Mouse (Mus musculus): ENCODE measurements at regions not wholly inside any gene's neighbourhood (a gene's known extent, or its start where the extent isn't known, plus 50 kb on each side); places are given as distances from the start of the nearest gene placed in this dataset.

DNA sequence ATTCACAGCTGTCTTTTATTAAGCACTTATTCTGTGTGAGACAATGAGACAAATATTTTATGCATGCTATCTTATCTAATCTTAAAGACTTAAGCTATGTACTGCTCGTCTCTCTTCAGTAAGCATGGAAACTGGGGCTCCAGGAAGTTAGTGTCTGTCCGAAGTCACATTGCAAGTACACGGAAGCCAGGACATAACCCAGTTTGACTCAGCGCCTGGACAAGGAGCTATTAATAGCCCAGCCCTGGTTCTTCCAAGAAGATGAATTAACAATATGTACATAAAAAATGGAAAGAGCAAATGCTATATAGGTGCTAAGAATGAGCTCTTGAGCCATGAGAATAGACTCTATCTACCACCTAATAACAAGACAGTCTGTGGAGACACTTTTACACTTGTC, 85.2 kb upstream of the Col24a1 start:
- no peak for DNase-seq (ENCODE audit: low read depth)

DNA sequence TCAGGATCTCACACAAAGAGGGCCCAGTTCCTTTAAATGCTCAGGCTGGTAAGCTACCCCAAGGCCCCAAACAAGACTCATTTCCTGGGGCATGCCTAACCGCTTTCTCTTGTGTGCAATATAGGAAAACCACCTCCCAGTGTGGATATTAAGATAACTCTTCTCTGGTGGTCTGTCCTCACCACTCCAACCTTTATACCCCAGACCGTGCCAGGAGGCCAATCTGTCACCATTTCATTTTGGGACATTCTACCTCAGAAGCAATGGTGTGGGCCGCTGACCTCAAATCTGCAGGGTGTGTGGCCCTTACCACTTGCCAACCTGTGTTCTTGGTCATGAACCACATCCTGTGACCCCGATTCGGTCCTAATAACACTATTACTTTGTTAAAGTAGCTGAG, 82.1 kb upstream of the Col24a1 start:
- DNase-seq (ENCODE audit: low read depth) = peak; percentile 50

DNA sequence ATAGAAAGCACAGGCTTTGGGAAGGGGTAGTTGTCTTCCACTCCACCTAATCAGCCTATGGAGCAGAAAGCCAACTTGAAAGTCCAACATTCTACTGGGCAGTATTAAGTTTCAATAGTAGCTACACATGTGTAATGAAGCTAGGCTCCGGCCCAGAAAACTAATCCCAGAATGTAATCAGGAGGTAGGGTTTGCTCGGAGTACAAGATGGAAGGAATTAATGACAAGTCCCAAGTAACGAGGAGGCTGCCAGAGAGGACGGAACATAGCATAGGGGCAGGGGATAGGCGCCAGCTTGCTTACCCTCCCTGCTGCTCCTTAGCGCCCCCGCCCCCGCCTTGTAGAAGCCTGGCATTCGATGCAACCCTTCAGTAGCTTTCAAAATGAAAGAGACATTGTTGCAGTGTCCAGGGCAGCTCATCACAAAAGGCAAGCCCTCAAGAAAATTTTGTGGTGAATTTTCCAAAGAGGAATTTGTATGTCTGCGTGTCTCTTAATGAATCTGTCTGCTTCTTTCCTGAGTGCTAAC, 75.2 kb upstream of the Col24a1 start:
- DNase-seq (ENCODE audit: low read depth) = no peak

DNA sequence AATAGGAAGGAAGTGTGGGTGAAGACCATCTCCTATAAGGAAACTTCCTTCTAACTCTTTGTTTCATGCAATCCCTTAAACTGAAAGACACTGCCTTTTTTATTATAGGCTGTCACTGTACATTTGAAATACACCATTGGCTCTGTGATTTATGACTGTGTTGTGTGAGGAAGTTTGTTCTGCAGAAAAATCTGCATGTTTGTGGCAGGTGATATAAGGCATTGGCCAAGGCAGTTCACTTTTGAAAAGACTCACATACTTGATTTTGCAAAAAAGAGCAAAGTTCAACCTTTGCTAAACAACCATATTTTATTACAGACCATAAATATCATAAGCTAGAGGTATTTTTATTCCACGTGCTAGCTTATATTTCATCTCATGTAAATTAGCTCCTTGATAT, 69.3 kb upstream of the Col24a1 start:
- DNase-seq (ENCODE audit: low read depth) = no peak

GRCm38 (mm10) chr3:145224040-145224439, 68.2 kb upstream of the Col24a1 start:
- no peak for DNase-seq (ENCODE audit: low read depth)

- no peak for DNase-seq (ENCODE audit: low read depth)
Observed at GRCm38 (mm10) chr3:145230721-145231120, 61.6 kb upstream of the Col24a1 start.

- DNase-seq (ENCODE audit: low read depth) = no peak
Observed at GRCm38 (mm10) chr3:145242138-145242537, 50.1 kb upstream of the Col24a1 start.

Measured in 416B (cell line).